Mouse (Mus musculus) c-Kit-positive CD71-positive TER-119-positive erythroid progenitor cells, embryonic 14.5 days (primary cell): Measurements from ENCODE around the gene Hcn1.

ENCODE experiments used
- DNase-seq: peaks from one replicate; pipeline ENCODE4 v3.0.0-alpha.2; 2013; ENCODE audit warnings: low spot score

Hcn1 gene

GRCm38 (mm10) chr13:117705573-117705972, 103.5 kb downstream of the Hcn1 start:
- no peak for DNase-seq

GRCm38 (mm10) chr13:117705997-117706396, 103.9 kb downstream of the Hcn1 start:
- DNase-seq, result no peak

GRCm38 (mm10) chr13:117706496-117706895, 104.4 kb downstream of the Hcn1 start:
- DNase-seq, result no peak

DNA sequence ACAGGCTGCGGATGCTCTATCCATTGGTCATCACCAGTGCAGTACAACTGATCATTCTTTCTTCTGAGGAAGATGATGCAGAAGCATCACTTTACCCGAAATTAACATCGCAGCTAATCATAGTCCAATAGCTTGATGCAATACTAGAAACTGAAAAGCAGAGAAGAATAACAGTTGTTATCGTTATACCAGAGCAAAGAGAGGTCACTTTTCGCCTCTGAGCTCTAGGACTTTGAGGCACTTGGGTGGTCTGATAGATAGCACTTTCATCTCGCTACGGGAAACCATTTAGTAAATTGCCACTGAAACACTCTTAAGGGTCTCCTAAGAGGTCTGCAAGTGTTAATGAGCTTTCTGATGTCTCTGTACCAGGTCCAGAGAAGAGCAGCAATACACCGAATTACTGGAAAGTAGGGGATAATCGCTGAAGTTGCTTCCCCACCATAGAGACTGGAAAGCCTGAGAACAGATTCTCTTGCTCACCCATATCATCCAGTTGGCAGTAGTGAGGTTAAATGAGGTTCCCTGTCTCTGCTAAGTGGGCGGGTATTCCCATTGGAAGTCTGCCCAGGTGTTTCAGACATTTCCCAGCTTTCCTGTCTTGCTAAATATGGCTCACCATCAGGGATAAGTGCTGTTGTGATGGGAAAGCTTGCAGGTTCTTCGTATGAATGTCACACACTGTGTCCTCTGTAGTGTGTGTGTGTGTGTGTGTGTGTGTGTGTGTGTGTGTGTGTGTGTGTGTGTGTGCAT, 105.0 kb downstream of the Hcn1 start:
- no peak for DNase-seq

- DNase-seq, result no peak
Measured at GRCm38 (mm10) chr13:117710811-117711210, 108.7 kb downstream of the Hcn1 start.

DNA sequence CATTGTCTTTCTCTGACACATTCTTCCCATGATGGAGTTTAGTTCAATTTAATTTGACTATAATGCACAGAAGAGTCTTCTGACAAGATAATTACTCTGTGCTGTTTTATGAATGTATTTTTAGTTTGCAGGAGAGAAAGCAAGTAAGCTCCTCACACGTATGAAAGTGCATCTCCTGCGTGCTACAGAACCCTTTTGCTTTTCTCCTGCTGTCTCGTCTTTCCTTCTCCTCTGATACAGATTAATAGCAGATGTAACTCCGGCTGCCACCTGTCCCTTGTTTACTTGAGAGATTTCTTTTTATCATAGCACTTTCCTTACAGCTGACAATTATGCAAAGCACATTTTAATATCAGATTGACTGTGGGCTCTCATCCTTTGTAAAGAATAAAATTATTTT, 120.0 kb downstream of the Hcn1 start:
- no peak for DNase-seq

GRCm38 (mm10) chr13:117724083-117724482, 122.0 kb downstream of the Hcn1 start:
- no peak for DNase-seq

DNA sequence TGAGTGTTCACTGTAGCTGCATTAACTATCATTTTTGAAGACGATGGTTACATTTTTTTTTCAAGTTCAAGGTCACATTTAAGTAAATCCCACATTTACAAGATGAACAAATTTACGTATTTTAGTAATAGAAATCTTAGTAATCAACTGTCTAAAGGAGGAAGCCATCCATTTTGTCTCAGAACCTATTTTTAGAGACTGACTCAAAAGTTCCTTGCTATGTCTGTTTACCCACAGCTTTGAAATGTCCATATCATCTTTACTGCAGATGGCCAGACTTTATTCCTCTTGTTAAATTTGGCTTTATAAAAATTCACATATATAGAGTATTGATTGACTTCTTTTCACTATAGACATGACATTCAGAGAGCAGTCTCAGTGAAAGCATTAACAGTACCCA, 126.3 kb downstream of the Hcn1 start:
- DNase-seq, result no peak

DNA sequence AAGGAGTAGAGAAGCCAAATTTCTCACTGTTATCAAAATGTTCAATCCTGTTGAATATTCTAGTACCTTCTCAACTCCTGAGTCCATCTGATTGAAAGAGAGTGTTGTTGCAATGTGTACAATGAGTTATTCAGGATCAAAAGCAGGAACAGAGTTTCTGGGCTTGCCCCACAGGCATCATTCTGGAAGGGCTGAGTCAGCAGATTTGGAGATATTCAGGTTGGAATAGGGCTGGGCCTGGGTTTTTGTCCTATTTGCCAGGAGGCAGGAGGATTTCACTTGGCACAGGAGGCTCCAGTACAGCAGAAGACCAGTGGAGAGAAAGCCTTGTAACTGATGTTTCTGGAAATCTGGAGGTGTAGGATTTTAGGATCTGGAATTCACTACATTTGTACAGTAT, 130.6 kb downstream of the Hcn1 start:
- no peak for DNase-seq

- DNase-seq, result no peak
Measured at GRCm38 (mm10) chr13:117744451-117744850, 142.3 kb downstream of the Hcn1 start.

GRCm38 (mm10) chr13:117745173-117745572, 143.1 kb downstream of the Hcn1 start:
- no peak for DNase-seq

DNA sequence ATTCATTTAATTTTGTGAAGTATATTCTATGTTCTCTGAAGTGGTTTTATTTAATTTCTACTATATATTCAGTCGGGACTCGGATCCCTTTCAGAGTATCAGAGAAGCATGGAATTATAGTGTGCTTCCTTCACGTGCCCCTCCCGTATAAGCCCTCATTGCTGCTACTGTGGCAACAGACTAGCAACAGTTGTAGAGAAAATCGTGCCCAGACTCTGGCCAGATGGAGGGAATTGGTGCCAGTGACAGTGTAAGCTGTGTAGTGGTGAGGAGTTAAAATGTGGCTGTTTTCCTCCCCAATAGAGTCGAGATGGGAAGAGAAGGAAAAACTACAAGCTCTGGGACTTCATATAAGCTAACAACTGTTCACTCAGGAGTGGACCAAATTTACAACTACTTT, 163.4 kb downstream of the Hcn1 start:
- DNase-seq, result no peak

GRCm38 (mm10) chr13:117785376-117785775, 183.3 kb downstream of the Hcn1 start:
- DNase-seq, result no peak

GRCm38 (mm10) chr13:117792861-117793260, 190.7 kb downstream of the Hcn1 start:
- no peak for DNase-seq

DNA sequence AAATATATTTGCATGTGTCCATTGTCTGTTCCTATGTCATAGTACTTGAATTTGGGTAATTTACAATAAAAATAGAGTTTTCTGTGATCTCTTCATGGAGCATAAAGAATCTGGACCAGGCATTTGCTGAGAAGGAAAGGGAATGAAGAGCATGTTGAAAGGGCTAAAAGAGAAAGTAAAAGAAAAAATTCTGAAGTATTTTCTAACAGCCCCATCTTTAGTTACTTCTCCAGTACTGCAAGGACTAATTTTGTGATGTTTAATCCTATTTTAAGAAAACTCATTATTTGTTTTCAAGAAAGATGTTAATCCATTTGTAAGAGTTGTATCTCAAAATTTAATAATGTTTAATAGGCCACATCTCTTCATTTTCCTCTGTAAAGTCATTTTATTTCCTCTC, 198.9 kb downstream of the Hcn1 start:
- DNase-seq, result no peak

DNA sequence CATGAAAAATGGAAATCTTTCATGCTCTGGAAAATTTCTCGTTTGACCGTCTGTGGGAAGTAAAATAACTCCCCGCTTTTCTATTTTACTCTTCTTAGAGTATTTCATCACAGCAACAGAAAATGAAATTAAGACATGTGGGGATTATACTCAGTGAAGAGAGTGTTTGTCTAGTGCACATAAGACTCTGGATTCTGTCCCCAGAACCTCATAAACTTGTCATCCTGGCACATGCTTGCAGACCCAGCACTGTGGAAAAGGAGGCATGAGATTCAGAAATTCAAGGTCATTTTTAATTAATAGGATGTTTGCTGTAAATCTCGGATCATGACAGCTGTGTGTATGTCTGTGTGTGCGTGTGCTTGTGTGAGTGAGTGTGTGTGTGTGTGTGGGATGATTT, 225.5 kb downstream of the Hcn1 start:
- DNase-seq, result no peak

GRCm38 (mm10) chr13:117836658-117837057, 234.5 kb downstream of the Hcn1 start:
- DNase-seq, result no peak

DNA sequence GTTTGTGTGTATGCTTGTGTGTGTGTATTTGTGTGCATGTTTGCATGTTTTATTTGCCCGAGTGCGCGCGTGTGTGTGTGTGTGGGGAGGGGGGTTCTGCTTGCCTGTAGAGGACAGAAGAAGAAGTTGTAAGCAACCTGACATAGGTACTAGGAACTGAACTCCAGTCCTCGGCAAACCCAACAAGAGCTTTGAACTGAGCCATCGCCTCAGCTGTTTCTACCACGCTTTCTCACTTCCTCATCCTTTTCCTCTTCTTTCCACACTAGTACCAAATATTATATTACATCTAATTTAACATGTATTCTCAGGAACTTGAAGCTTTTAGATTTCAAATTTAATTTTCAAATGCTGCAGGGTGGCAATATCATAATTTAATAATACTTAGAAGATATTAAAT, 236.1 kb downstream of the Hcn1 start:
- no peak for DNase-seq

GRCm38 (mm10) chr13:117842366-117842765, 240.2 kb downstream of the Hcn1 start:
- no peak for DNase-seq

DNA sequence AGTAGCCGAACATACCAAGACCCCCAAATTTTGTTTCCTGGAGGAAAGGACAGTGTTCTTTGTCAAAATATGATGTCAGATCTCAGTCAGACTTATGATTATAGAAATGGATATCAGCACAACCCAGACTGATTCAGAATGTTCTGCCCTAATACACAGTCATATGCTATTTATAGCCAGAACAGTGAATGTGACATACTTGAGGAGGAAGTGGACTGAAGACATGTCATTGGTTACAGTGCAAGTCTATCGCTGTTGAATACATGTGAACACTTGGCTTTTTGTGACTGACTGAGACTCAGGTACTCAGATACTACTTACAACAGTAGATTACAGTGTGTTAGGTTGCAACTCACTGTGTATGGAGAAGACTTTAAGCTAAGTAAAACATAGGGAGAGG, 245.2 kb downstream of the Hcn1 start:
- no peak for DNase-seq

GRCm38 (mm10) chr13:117848757-117849156, 246.6 kb downstream of the Hcn1 start:
- no peak for DNase-seq

- no peak for DNase-seq
Measured at GRCm38 (mm10) chr13:117851954-117852710, 250.0 kb downstream of the Hcn1 start.

- DNase-seq, result no peak
Measured at GRCm38 (mm10) chr13:117852711-117853051, 250.6 kb downstream of the Hcn1 start.

GRCm38 (mm10) chr13:117858416-117858815, 256.3 kb downstream of the Hcn1 start:
- no peak for DNase-seq
